Mouse (Mus musculus) G1E (cell line): ENCODE data around the gene Lmod1.

ENCODE experiments used
- CTCF ChIP-seq: IDR thresholded peaks from 2 replicates; pipeline ENCODE4 v1.5.1; 2012; ENCODE audit warnings: low read depth, low read length, inconsistent platforms, mixed read lengths
- GATA1 ChIP-seq: IDR thresholded peaks from 2 replicates; pipeline ENCODE4 v1.6.1; 2012; ENCODE audit warnings: borderline replicate concordance, low read length, inconsistent platforms, mixed read lengths
- GATA2 ChIP-seq: IDR thresholded peaks from 2 replicates; pipeline ENCODE4 v1.6.1; 2012; ENCODE audit warnings: low read depth, low read length, inconsistent platforms, borderline replicate concordance
- POLR2AphosphoS5 ChIP-seq: IDR thresholded peaks from 2 replicates; pipeline ENCODE4 v1.6.1; 2012; ENCODE audit warnings: low read depth, low read length, inconsistent platforms; ENCODE audit not compliant: insufficient replicate concordance
- TAL1 ChIP-seq: conservative IDR thresholded peaks from 2 replicates; pipeline ENCODE4 v1.6.1; 2012; ENCODE audit warnings: low read depth, low read length, inconsistent platforms, mixed read lengths

DNA sequence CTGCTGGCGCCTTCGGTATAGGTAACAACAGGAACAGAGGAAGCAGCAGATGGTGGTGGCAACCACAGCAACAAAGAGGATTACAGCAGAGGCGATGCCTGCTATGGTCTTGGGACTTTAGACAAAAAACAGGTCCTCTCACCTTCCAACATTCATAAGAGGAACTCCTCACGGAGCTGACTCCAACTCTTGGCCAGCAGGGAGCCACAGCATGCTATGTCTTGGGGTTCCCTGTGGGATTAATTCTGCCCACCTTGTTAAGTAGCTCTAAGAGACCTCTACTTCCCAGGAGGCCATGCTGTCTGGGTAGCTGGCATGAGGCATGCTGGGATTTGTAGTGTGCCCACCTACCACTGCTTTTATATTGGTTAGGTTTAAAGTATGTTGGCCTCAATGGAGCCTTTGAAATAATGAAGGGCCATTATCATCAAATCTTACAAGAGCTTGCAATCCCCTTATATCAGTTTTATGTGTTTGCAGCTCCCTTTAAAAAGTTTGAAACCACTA, 48.6 kb downstream of the Lmod1 start:
- TF ChIP-seq CTCF (no peak), TAL1 (no peak), POLR2AphosphoS5 (no peak), GATA1 (no peak), GATA2 (no peak)
